Mouse (Mus musculus) activated CD4-positive, CD25-positive, alpha-beta regulatory T cell (primary cell): Measurements from ENCODE around the gene Trim24. TPM values are rescaled to one million over a fixed set of nuclear protein-coding genes. Genes with fewer than 3 reads are reported as not detected.

Experiments used
- polyA plus RNA-seq, 2 experiments: library from polyadenylated mRNA; unstranded; fragments of 100-300 nt; shearing (Covaris generic); gene quantifications; one replicate each; pipeline ENCODE4 v1.2.1; 2017

Gene Trim24
- polyA plus RNA-seq = 10 to 100 TPM; 23.8 to 28.1 TPM

GRCm38 (mm10) chr6:37870245-37871136 lies at the start of gene Trim24:
Gene Trim24 (plus strand): TSS chr6:37870811.

Other genes with a start within 250 kb of the Trim24 start
- gene Svopl, start 176.2 kb downstream of the Trim24 start, polyA plus RNA-seq = under 1 TPM in 1 of 2 experiments, not detected in 1; 0.12 TPM
- gene Tmem213, start 238.4 kb downstream of the Trim24 start, polyA plus RNA-seq = 1 to 10 TPM in 1 of 2 experiments, not detected in 1; 2.8 TPM